Mouse (Mus musculus) limb, embryonic 15.5 days (tissue): ENCODE results near the gene Alkbh7. TPM values are rescaled to one million over a fixed set of nuclear protein-coding genes. Genes with fewer than 3 reads are reported as not detected.
A peak's percentile ranks its signal among the peaks of the same experiment; 100 is the strongest.

ENCODE experiments used
- ATAC-seq: fragments of 200-750 bp; cut with Nextera tagmentation; 2 replicates; pipeline ENCODE4 v1.8.0; 2017; ENCODE audit warnings: low read depth, moderate TSS enrichment; ENCODE audit not compliant: insufficient number of reproducible peaks, low FRiP score, low TSS enrichment
- H3K27ac ChIP-seq: fragments of 300-500 bp; sonication (generic); 2 replicates; pipeline ENCODE4 v1.5.1; 2015; ENCODE audit warnings: moderate library complexity, mild to moderate bottlenecking, inconsistent platforms
- H3K27me3 ChIP-seq: fragments of 300-500 bp; sonication (generic); 2 replicates; pipeline ENCODE4 v1.6.1; 2015; ENCODE audit warnings: inconsistent platforms
- H3K36me3 ChIP-seq: fragments of 300-500 bp; sonication (generic); 2 replicates; pipeline ENCODE4 v1.6.1; 2015; ENCODE audit warnings: inconsistent platforms
- H3K4me1 ChIP-seq: fragments of 300-500 bp; sonication (generic); 2 replicates; pipeline ENCODE4 v1.6.1; 2015; ENCODE audit warnings: inconsistent platforms
- H3K4me2 ChIP-seq: fragments of 300-500 bp; sonication (generic); 2 replicates; pipeline ENCODE4 v1.6.1; 2015; ENCODE audit warnings: mild to moderate bottlenecking, inconsistent platforms
- H3K4me3 ChIP-seq: fragments of 300-500 bp; sonication (generic); 2 replicates; pipeline ENCODE4 v1.5.1; 2015; ENCODE audit warnings: mild to moderate bottlenecking, inconsistent platforms
- H3K9ac ChIP-seq: fragments of 300-500 bp; sonication (generic); 2 replicates; pipeline ENCODE4 v1.6.1; 2015; ENCODE audit warnings: inconsistent platforms
- H3K9me3 ChIP-seq: fragments of 300-500 bp; sonication (generic); 2 replicates; pipeline ENCODE4 v1.6.1; 2016; ENCODE audit warnings: inconsistent platforms
- WGBS: fragments of 180-500 bp; shearing (Covaris S2); methylation state at CpG from one replicate; pipeline ENCODE4 v1.1.7; 2015; 5-methylcytosine and 5-hydroxymethylcytosine counted together
- polyA plus RNA-seq: library from polyadenylated mRNA; unstranded; fragments of >200 nt; fragmentation: Nextera tagmentation; extraction: Ambion mirVana; gene quantifications from 2 replicates; pipeline ENCODE4 v1.2.1, GENCODE M21; 2015

Alkbh7 gene
- polyA plus RNA-seq, 1 experiment from 2014 or later: 36.3 TPM

DNA sequence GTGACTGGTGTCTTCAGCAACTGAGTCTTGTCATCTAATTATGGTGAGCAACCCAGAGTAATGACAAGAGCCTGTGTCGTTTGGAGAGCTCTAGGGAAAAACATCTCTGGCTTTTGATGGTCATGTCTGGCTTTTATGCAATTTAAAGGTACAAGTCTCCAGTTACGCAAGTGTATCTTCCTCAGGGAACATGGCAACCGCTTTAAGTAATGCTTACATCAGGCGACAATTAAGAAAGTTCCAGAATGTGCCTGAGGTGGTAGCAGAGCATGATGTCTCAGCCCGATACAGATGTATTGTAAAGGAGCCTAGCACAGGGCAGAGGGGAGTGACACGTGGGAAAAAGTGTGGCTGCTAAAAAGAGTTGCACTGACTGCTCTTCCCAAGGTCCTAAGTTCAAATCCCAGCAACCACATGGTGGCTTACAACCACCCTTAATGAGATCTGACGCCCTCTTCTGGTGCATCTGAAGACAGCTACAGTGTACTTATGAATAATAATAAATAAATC is 8.2 kb upstream of the Alkbh7 start:
- Histone ChIP-seq H3K9me3 (no peaks in the 10 kb centered on the region), H3K4me1 (peaks cover 12% of the 10 kb centered on the region), H3K9ac (no peak overlapping the region), H3K27ac (no peak overlapping the region), H3K4me2 (peak overlapping the region; percentile 72), H3K27me3 (no peaks in the 10 kb centered on the region), H3K36me3 (peaks cover 26% of the 10 kb centered on the region), H3K4me3 (peak overlapping the region; percentile 85)
- ATAC-seq: no peak
- WGBS: 67% methylated on average over 7 of the region's 7 CpGs

- H3K27ac ChIP-seq: peak overlapping the region; percentile 78
- H3K27me3 ChIP-seq: no peaks in the 10 kb centered on the region
- WGBS: 3% methylated on average over 25 of the region's 25 CpGs
- H3K36me3 ChIP-seq: peaks cover 32% of the 10 kb centered on the region
- H3K9ac ChIP-seq: peak overlapping the region; percentile 42; the same call in 1 of the 2 replicates
- peak; percentile 86 for ATAC-seq
- no peaks in the 10 kb centered on the region for H3K9me3 ChIP-seq
- H3K4me1 ChIP-seq: peaks cover 12% of the 10 kb centered on the region
- peak overlapping the region; percentile 85 for H3K4me3 ChIP-seq
- H3K4me2 ChIP-seq: peak overlapping the region; percentile 72
These were observed 7.5 kb upstream of the Alkbh7 start for GRCm38 (mm10) chr17:56989467-56990114.

DNA sequence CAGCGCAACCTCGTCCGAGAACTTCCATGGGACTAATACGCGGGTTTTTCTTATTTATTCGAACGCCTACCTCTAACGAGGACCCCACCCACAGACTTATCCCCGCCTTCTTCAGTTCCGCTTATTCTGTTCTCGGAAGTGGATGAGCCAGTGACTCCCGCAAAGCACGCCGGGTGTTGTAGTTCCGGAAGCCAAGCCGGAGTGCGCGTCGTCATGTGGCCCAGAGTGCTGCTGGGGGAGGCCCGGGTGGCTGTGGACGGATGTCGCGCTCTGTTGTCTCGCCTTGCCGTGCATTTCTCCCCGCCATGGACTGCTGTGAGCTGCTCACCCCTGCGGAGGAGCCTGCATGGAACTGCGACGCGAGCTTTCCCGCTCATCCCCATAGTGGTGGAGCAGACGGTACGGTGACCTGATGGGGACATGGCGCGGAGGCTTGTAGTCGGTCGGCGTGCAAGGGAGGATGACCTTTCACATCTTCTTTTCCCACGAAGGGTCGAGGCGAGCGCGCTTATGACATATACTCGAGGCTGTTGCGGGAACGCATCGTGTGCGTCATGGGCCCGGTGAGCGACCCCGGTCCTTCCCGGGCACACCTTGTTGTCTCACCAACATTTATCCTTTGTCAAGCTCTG is 6.9 kb upstream of the Alkbh7 start, which contains the start of gene Clpp:
TSS of gene Clpp (plus strand) at position 191 of the 632 bp plus-strand sequence.
- under 1% methylated on average over 52 of the region's 52 CpGs for WGBS
- Histone ChIP-seq H3K4me1 (peaks cover 12% of the 10 kb centered on the region), H3K27ac (peak within 1 kb of the TSS; percentile 78), H3K9me3 (no peaks in the 10 kb centered on the region), H3K36me3 (peaks cover 38% of the 10 kb centered on the region), H3K4me3 (peak within 1 kb of the TSS; percentile 85), H3K27me3 (no peaks in the 10 kb centered on the region), H3K4me2 (peak within 1 kb of the TSS; percentile 72), H3K9ac (peak within 1 kb of the TSS; percentile 83)
- ATAC-seq: peak; percentile 96

DNA sequence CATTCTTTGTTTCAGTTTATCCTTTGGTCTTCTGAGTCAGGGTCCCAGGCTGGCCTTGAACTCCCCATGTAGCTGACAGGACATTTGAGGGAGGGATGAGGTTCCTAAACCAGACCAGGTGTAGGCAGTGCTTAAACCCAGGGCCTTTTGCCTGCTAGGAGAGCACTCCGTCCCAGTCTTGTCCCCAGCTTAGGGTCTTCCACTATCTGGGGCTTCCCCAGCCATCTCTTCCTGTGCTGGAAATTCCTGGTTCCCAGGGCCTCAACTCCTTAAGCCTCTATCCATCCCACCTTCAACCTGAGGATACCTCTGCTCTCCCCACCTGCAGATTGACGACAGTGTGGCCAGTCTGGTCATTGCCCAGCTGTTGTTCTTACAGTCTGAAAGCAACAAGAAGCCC is 6.2 kb upstream of the Alkbh7 start:
- Histone ChIP-seq H3K36me3 (peaks cover 46% of the 10 kb centered on the region), H3K9ac (0 out of 2 replicates have a peak overlapping the region, but pooled peaks have one; percentile 83), H3K9me3 (no peaks in the 10 kb centered on the region), H3K4me2 (peak overlapping the region; percentile 72), H3K4me1 (peaks cover 12% of the 10 kb centered on the region), H3K4me3 (peak overlapping the region; percentile 85), H3K27ac (no peak overlapping the region), H3K27me3 (no peaks in the 10 kb centered on the region)
- ATAC-seq: no peak
- 71% methylated on average over 2 of the region's 2 CpGs for WGBS

- no peaks in the 10 kb centered on the region for H3K27me3 ChIP-seq
- no peak overlapping the region for H3K9ac ChIP-seq
- H3K27ac ChIP-seq: no peak overlapping the region
- no peak for ATAC-seq
- H3K4me2 ChIP-seq: no peak overlapping the region
- H3K4me3 ChIP-seq: no peak overlapping the region
- peaks cover 20% of the 10 kb centered on the region for H3K4me1 ChIP-seq
- H3K9me3 ChIP-seq: no peaks in the 10 kb centered on the region
- H3K36me3 ChIP-seq: peaks cover 68% of the 10 kb centered on the region
- 91% methylated on average over 8 of the region's 8 CpGs for WGBS
These were observed 2.1 kb upstream of the Alkbh7 start for GRCm38 (mm10) chr17:56995046-56995445.

DNA sequence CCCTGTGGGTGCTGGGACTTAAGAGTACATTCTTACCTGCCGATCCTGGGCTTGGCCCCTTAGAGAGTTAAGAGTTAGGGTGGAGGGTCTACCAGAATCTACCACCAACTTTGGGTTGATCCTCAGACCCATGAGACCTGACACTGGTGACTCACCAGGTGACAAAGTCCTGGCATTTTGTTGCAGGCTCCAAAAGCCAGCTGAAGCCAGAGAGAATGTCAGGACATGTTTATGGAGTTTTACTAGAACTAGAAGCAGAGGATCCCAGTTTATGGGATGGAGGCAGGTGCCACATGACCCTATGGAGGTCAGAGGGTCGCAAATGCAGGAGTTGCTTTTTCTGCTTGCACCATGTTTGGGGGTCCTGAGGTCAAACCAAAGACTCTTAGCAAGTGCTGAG is 633 bp upstream of the Alkbh7 start:
- 58% methylated on average over 2 of the region's 2 CpGs for WGBS
- no peak overlapping the region for H3K4me2 ChIP-seq
- peak overlapping the region; percentile 91 for H3K4me3 ChIP-seq
- no peaks in the 10 kb centered on the region for H3K27me3 ChIP-seq
- H3K9ac ChIP-seq: no peak overlapping the region
- H3K27ac ChIP-seq: no peak overlapping the region
- peaks cover 13% of the 10 kb centered on the region for H3K4me1 ChIP-seq
- ATAC-seq: no peak
- no peaks in the 10 kb centered on the region for H3K9me3 ChIP-seq
- H3K36me3 ChIP-seq: peaks cover 69% of the 10 kb centered on the region

- Histone ChIP-seq H3K4me2 (no peak overlapping the region), H3K27me3 (no peaks in the 10 kb centered on the region), H3K4me1 (peaks cover 10% of the 10 kb centered on the region), H3K36me3 (peaks cover 67% of the 10 kb centered on the region), H3K9me3 (no peaks in the 10 kb centered on the region), H3K9ac (no peak overlapping the region), H3K27ac (no peak overlapping the region), H3K4me3 (no peak overlapping the region)
- 88% methylated on average over 9 of the region's 9 CpGs for WGBS
- ATAC-seq: no peak
These were observed 2.3 kb downstream of the Alkbh7 start for GRCm38 (mm10) chr17:56999414-56999813.

- Histone ChIP-seq H3K4me1 (peaks cover 10% of the 10 kb centered on the region), H3K27me3 (no peaks in the 10 kb centered on the region), H3K9ac (no peak within 1 kb of the TSS), H3K4me3 (no peak within 1 kb of the TSS), H3K4me2 (no peak within 1 kb of the TSS), H3K9me3 (no peaks in the 10 kb centered on the region), H3K27ac (no peak within 1 kb of the TSS), H3K36me3 (peaks cover 67% of the 10 kb centered on the region)
- WGBS: 80% methylated on average over 9 of the region's 9 CpGs
- no peak for ATAC-seq
These were observed 3.0 kb downstream of the Alkbh7 start, which contains the start of gene Pspn for GRCm38 (mm10) chr17:56999968-57000609. Gene Pspn, minus strand, starts transcription at chr17:57000018.

DNA sequence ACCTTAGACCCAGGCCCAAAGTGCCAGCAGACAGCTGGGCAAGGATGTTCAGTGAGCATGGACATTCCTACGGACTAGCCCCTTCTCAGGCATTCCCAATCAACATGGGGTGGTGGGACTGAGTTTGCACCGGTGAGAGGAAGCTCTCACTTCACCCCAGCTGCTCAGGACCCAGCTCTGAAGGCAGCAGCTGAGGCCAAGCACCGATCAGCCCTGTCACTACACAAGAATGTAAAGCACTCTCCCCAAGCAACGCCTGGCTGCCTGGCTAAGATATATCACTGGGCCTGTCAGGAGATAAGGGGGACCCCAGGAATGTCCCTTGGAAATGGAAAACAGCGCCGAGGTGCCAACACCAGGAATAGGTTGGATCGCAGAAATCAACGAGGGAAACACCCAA is 4.1 kb downstream of the Alkbh7 start:
- ATAC-seq: no peak
- H3K9ac ChIP-seq: no peak overlapping the region
- H3K36me3 ChIP-seq: peaks cover 67% of the 10 kb centered on the region
- H3K27ac ChIP-seq: peak overlapping the region; percentile 27; the same call in 1 of the 2 replicates
- no peaks in the 10 kb centered on the region for H3K27me3 ChIP-seq
- H3K4me3 ChIP-seq: no peak overlapping the region
- H3K4me2 ChIP-seq: no peak overlapping the region
- 59% methylated on average over 8 of the region's 8 CpGs for WGBS
- peaks cover 10% of the 10 kb centered on the region for H3K4me1 ChIP-seq
- H3K9me3 ChIP-seq: no peaks in the 10 kb centered on the region

GRCm38 (mm10) chr17:57003994-57004393 is 6.9 kb downstream of the Alkbh7 start:
- no peak for ATAC-seq
- Histone ChIP-seq H3K9me3 (no peaks in the 10 kb centered on the region), H3K4me2 (no peak overlapping the region), H3K27me3 (no peaks in the 10 kb centered on the region), H3K4me3 (no peak overlapping the region), H3K27ac (no peak overlapping the region), H3K4me1 (no peaks in the 10 kb centered on the region), H3K9ac (no peak overlapping the region), H3K36me3 (peaks cover 79% of the 10 kb centered on the region)
- WGBS: 90% methylated on average over 7 of the region's 7 CpGs

GRCm38 (mm10) chr17:57007137-57007905 is 10.2 kb downstream of the Alkbh7 start:
- H3K4me2 ChIP-seq: no peak overlapping the region
- H3K9ac ChIP-seq: no peak overlapping the region
- no peaks in the 10 kb centered on the region for H3K9me3 ChIP-seq
- H3K27me3 ChIP-seq: no peaks in the 10 kb centered on the region
- no peak overlapping the region for H3K4me3 ChIP-seq
- H3K27ac ChIP-seq: no peak overlapping the region; the same call in 1 of the 2 replicates
- 96% methylated on average over 13 of the region's 13 CpGs for WGBS
- H3K36me3 ChIP-seq: peaks cover 66% of the 10 kb centered on the region
- H3K4me1 ChIP-seq: peaks cover 15% of the 10 kb centered on the region
- ATAC-seq: no peak
